Mouse (Mus musculus) right cerebral cortex, adult 2 months (tissue): ENCODE data around the gene Hdac11.
"Not testable (repeated sequence)": the region's sequence is repeated elsewhere in the genome, so short reads cannot be mapped to it uniquely, and the experiment has no call there.

Source experiments
- DNase-seq, 2 experiments: peaks; one replicate each; pipeline ENCODE4 v3.0.0; 2021 to 2022; ENCODE audit warnings: low spot score in 2 of 2

Gene Hdac11

DNA sequence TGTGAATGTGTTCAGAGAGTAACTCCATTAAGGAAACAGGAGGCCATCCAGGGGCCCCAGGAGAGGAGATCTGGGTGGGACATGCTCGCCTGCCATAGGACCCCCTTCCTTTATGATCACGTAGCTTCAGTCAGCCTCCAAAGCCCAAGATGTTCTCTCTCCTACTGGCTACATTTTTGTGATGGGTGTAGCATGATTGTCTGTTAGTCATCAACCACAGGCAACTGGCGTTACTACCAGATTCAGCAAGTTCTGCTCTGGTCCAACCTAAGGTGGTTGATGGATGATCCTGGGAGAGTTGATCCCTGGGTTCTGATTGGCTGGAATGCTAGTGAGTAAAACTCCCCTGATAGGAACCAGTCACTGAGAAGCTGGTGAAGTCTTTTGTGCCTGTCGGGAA lies 46.1 kb downstream of the Hdac11 start:
- no peak for DNase-seq

DNA sequence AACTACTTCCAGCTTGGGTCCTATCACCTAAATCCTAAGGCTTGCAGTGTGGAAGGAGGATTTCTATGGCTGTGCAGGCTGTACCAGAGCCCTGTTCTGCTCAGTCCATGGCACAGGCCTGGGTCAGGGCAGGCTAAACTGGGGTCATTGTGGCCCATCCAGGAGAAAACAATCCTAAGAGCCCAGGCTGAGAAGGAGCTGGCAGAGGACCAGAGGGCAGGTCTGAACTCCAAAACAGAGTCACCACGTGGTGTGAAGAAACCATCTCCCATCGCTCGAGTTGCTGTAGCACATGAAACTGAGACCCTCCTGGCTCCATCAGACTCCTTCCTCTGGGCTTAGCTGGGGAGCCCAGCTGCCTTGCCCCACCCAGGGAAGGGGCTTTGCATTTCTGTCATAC lies 48.9 kb downstream of the Hdac11 start:
- no peak for DNase-seq

DNA sequence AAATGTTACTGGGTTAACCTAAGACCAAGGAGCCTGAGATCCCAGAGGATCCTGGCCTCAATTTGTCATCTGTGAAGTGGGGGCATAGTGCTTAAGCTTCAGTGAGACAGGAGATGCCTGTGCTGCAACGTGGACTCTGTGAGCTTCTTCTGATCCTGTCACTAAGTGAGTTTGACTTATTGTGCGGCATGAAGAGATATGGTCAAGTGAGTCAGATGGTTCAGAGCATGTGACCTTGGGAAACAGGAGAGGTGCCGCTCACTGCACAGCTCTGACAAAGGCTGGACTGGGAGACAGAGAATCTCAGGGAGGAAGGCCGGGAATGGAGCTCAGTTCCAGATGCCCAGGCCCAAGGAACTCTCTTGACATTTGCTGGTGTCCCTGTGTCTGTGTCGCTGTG lies 49.3 kb downstream of the Hdac11 start:
- DNase-seq: no peak

DNA sequence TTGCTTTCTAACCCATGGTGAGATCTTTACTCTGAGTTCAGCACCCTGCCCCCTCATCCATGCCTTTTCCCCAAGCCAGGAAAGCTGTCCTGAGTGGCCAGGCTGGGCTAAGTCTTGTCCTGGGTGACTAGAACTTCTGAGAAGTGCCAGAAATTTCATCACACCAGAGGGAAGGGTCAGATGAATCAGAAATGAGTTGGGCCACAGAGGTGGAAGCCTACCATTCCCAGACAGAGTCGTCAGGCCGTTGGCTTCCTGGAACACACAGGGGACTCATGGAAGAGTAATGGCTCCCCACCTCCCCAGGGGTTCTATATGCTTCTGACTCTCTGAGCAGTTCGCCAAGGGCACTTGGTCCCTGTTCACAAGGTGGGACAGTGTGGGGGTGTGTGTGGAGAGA lies 51.0 kb downstream of the Hdac11 start:
- no peak for DNase-seq

DNA sequence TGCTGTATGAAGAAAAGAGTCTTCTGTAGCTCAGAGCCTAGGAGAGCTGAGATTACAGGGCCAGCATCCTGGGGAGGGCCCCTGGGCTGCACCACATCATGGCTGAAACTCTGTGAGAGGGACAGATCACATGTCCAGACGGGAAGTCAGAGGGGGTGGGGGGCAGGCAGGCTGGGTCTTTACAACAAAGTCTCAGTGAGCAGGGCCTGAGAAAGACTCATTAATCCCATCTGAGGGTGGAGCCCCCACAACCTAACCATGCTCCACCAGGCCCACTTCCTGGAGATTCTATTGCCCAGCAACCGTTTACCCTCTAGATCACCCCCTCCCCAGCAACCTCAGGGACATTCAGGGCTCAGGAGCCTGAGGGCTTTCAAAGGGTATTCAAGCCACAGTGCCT lies 53.3 kb downstream of the Hdac11 start:
- no peak for DNase-seq

DNA sequence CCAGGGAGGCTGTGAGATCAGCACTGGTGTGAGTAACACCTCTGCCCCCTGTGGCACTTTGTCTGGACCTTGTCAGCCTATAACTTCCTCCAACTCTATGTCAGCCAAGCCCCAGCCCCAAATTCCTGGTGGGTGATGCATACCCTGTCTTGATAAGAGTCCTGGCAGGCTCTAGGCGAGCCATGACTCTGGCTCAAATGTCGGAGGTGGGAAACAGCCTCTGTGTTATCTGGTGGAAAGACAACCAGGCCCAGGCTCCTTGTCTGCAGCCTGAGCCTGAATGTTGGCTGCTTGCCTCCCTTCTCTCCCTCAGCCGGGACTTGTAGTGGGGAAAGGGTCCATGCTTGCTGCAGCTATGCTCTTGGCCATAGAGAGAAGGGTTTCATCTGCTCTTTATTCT lies 54.4 kb downstream of the Hdac11 start:
- no peak for DNase-seq

DNA sequence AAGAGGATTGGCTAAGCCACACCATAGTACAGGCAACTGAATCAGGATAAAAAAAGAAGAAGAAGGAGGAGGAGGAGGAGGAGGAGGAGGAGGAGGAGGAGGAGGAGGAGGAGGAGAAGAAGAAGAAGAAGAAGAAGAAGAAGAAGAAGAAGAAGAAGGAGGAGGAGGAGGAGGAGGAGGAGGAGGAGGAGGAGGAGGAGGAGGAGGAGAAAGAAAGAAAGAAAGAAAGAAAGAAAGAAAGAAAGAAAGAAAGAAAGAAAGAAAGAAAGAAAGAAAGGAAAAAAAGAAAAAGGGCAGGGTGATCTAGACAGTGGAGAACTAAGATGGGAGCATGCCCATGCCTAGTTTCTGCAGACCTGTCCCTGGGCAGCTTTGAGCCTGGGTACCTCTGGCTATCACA lies 55.7 kb downstream of the Hdac11 start, which contains the start of gene Fbln2:
Gene Fbln2, plus strand, starts transcription at position 301 of the 400 bp plus-strand sequence.
- DNase-seq: not testable (repeated sequence)

DNA sequence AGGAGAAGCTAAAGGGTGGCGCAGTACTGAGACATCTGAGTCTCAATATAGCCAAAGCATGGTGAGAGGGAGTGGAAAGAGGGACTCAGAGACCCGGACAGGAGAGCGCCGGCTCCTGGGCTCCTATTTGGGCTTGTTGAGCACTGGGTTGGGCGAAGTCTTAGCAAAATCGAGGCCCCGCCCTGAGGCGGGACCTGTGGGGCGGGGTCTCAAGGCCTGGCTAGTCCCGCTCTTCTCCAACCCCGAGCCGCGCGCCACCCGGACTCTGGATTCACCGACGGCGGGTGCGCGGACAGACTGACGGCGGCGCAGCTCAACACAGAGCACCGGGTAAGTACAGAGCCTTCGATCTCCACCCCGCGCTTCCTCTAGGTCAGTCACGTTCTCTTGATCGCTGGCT lies 56.1 kb downstream of the Hdac11 start:
- no peak for DNase-seq

DNA sequence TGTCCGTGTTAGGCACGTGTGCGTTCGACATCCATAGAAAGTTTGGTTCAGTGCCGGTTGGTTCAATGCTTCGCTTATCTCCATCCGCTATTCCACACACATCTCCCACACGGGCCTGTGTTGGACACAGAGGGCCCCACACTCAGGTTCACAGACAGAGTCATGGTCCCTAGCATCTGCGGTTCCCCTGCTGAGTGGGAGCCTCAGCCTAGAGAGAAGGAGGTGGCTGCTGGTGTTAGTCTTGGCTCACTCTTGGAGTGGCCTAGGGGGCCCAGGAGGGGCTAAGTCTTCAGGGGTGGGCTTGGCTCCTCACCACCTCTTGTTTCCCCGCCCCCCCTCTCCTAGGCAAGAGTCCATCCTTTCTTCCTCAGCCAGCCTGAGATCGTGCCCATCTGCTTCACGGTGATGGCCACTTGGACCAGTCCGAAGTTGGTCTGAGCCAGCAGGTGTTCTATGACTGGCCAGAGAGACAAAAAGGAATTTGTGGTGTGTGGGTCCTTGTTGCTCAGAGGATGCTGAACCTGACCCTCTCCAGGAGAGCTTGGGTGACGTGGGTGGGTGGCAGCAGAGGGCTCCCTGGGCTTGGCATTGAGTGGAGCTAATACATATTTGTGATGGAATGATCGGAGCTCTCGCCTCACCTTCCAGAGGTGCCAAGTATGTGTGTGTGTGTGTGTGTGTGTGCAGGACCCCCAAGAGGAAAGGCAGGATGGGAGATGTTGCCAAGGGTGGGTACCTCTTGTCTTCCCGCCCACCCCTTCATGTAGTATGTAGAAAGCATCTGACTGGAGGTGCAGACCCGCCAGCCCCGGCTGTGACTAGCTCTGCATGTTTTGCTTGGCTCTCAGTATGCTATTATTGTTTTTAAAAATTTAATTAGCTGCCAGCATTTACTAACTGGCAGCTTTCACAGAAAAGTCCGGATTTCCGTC lies 57.1 kb downstream of the Hdac11 start:
- DNase-seq: no peak

DNA sequence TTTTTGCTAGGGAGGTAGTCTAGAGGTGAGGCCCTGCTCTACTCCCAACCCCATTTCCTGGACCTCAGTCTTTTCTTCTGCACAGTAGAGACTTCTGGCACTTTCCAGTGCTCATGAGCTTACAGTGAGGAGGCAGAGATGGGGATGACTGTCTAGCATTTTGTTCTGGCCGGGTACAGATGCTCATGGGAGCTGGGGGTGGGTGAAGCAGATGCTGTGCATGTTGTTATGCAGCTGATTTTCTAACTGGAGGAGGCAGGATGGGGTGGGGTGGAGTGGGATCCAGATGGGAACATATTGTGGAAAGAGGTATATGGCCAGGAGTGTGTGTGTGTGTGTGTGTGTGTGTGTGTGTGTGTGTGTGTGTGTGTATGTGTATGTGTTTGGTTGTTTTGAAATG lies 59.0 kb downstream of the Hdac11 start:
- peak in 1 of 2 experiments; percentile 43 for DNase-seq

DNA sequence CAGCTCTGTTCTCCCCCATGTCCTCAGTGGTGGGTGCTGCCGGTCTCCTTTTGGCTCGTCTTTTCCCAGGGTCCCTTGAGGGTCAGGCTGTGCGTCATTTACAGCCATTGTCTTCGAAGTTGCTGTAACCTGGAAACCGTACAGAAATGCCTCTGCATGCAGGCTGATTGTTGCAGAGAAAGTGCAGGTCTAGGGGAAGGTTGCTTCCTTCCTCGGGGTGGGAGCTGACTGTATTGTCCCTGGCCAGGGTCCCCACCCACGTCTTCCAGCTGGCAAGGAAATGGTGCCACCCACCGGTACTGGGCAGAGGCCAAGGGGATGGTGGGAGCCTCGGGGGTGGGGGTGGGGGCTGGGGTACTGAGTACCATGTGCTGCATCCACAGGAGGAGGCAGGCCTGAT lies 62.0 kb downstream of the Hdac11 start:
- DNase-seq: no peak

DNA sequence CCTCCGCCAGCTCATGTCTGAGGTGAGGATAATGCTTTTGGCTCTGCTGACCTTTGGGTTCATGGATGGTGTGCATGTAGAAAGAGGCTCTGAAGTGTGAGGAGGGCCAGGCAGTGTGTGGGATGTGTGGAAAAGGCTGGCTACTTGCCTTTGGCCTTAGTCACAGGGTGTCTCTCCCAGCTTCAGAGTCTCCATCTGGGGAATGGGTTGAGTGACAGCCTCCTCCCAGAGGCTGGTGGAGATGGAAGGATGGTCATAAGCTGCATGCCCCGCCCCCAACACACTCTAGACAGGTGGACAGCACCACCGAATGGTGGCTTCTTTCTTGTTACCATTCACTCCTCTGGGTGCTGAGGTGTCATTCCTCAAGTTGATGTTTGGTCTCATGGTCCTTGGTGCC lies 62.4 kb downstream of the Hdac11 start:
- DNase-seq: no peak

DNA sequence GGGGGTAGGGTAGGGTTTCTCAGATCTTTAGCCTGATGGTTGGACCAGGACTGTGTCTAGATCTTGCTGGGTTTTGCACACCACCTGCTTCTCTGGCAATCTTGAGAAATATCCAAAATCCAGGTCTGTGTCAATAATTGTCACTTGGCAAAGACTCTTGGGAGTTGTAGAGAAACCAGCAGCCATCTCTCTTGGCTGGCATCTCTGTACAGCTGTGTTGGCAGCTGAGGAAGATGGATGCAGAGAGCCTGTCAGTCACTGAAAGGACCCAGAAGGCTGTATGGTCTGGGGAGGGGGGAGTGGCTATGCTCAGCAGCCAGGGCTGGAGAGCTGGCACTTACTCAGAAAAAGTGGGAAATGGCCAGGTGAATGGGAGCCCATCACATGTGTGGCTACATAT lies 63.6 kb downstream of the Hdac11 start:
- no peak for DNase-seq

DNA sequence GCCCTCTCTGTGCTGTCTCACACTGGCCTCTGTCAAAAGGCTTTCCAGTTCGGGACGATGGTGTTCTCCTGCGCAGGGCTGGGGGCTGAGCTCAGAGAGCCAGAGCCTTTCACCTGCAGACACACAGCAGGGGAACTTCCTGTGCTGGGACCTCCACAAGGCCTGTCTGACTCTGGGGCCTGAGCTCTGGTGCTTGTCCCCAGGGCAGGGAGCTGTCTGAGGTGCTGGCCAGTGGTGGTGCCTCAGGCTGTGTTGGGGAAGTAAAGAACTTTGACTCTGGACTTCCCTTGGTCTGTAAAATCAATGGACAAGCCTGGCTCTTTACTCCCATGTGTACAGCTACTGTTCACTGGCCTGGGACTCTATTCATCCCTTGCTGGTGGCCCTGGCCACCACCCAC lies 64.6 kb downstream of the Hdac11 start:
- DNase-seq: no peak

DNA sequence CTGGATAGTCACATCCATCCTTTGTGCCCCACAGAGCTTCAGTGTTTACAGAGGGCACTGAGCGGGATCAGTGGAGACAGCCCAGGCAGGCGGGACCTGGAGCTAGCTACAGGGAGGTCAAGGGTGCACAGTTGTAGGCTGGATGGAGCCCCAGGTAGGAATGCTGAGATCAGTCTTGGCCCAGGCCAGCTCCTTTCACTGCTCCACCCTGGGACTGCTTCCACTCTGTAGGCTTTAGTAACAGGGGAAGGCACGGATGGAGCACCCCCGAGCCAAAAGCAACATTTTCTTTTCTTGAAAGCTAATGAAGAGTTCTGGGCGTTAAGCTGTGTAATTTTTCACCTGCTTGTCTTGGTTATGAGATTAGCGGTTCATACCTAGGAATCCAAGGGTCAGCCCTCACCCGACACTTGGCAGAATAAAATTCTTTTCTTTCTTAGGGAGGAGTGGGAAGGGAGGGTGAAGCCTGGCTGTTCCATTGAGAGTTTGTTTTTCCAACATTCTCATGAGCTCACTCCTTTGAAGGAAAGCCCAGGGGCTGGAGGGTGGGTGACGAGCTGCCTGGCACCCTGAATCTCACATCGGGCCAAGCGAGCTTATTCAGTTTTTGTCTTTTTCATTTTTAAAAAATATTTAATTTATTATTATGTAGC lies 66.4 kb downstream of the Hdac11 start:
- DNase-seq: no peak
